Mouse (Mus musculus) cerebellum, adult 11-12 months (tissue): ENCODE data around the gene Col6a6.
"Not testable (repeated sequence)": the region's sequence is repeated elsewhere in the genome, so short reads cannot be mapped to it uniquely, and the experiment has no call there.

Experiments
- DNase-seq: peaks from one replicate; pipeline ENCODE4 v3.0.0; 2022

Col6a6 gene

DNA sequence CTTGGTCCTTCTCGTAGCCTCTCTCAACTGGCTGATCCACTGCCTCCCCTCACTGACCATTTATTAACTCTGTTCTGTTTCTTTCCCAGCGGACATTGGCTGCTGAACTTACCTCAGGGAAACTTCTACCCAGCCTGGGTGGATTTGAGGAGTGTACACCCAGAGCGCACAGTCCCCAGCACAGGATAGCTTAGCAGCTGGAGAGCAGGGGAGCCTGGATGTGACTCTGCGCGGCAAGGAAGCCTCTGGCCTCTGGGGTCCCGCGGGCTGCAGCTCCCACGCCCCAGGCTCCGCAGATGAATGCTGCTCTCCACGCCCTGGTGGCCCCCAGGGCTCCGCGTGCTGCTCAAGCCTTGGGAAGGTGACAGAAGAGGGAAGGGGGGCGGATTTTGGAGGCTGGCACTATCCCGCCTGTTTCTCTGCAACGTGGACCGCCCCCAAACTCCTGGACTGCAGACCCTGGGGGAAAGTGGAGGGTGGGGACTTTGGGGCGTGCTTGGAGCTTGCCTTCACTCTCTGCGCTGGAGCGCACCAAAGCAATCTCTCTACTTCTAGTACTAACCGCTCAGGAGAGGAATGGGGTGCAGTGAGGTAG lies at the start of gene Col6a6:
Gene Col6a6, minus strand, starts transcription at position 370 of the 595 bp plus-strand sequence.
- DNase-seq = no peak

DNA sequence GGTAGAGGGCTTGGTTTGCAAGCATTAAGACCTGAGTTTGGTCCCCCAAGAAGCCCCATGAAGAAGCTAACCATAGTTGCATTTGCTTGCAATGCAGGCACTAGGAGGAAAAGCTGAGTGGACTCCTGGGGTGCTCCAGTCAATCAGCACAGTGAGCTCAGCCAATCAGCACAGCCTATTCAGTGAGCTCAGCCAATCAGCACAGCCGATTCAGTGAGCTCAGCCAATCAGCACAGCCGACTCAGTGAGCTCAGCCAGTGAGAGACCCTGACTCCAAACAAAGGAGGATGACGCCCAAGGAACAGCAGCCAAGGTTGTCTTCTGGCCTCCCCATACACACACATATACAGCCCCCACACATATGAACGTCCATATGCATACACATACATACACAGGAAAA lies 48.2 kb upstream of the Col6a6 start:
- DNase-seq = no peak

DNA sequence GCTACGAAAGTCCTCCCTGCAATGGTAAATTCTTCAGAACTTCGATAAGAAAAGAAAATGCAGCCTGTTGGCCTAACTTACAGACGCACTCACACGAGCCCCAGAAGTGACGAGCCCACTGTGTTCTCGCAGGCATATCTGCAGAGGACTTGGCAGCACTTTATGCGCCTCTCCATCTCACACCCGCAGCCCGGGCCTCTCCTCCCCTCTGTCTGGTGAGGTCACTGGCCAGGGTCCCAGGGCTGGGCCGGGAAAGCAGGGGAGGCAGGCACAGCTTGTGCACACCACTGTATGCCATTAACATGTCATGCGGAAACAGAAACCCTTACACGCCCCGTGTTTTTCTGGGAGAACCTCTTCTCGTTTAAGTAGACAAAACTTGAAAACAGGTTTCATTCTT lies 43.7 kb upstream of the Col6a6 start:
- no peak for DNase-seq

DNA sequence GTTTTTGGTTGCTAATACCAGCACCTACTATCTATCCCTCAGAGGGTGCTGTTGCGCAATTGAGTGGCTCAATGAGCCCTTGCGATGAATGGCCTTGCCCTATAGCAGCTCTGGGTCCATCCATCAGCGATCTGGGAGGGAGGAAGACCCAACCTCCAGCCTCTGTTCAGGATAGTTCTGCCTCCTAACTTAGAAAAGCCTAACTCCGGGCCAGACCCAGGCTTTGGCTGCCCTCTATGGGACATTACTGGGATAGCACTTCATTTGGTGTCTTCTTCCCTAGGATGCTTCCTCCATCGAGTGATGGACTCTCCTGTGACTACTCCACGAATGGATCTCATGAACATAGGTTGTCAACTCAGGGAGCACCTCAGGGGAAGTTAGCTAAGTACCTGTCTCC lies 29.8 kb upstream of the Col6a6 start:
- peak; percentile 9 for DNase-seq

DNA sequence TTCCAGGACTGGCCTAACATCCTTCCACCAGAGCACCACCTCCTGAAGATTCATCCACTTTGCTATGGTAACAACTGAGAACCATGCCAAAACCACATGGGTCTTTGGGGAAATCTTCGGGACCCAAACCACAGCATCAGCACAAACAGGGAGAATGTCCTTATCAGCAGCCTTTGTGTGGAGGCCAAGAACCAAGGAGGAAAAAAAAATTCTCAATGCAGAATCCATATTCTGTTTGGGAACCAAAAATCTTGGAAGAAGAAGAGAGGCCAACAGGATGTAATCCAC lies 24.8 kb upstream of the Col6a6 start:
- DNase-seq = no peak

DNA sequence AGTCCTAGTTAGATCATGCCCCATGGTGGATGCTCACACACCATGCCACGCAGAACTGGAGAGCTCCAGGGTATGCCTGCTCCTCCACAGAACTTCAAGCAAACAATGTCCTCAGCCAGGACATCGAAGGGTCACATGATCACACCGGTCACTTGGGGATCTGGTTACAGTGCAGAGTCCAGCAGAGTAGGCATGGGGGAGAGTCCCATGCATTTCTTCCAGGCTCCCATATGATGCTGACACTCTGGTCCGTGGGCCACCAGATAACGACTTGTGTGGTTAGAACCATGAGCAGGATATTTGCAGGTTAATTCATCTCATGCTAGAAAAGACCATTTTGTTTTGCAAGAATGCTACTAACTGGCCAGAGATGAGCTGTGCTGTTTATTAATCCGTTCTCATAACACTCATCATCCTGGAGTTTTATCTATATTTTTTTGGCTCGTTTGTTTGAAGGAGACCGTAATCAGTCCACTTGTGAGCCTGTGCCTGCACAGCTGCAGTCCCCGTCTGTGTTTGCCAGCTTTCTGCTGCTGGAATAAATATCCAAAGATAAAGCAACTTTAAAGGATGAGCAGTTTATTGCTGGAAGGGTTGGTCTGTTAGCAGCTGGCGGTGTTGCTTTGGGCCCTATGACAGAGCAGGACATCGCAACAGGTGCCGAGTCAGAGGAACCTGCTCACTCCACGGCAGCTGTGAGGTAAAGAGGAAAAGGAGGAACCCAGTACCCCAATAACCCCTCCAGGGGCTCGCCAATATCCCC lies 24.2 kb upstream of the Col6a6 start:
- no peak for DNase-seq

DNA sequence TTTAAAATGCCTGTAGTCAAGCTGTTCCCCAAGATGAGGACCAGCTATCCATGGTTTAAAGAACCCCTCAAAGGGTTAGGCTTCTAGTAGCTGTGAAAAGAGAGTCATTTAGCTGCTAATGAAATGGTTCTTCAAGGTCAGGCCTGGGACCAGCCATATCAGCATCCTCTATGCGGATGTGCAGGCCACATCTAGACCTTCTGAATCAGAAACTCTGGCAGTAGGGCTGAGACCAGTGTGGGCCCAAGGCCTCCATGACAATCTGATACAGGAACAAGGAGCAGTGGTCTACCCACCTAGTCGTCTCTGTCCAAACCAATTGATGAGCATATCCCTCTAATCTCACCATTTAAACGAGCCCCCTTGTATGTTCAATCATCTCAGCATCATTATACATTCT lies 23.1 kb upstream of the Col6a6 start:
- DNase-seq = no peak

DNA sequence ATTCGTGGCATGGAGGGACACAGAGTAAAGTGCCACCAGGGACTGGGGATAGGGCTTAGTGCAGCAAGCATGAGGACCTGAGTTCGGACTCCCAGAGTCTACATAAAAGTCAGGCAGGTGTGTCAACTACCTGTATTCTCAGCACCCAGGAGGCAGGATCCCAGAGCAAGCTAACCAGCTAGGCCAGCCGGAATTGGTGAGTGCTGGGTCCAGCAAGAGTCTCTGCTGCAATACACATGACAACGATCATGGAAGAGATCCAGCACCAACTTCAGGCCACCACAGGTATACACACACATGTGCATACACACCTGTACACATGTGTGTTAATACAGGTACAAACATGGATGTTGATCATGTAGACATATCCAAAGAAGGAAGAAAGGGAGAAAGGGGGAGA lies 20.4 kb upstream of the Col6a6 start:
- DNase-seq = no peak

DNA sequence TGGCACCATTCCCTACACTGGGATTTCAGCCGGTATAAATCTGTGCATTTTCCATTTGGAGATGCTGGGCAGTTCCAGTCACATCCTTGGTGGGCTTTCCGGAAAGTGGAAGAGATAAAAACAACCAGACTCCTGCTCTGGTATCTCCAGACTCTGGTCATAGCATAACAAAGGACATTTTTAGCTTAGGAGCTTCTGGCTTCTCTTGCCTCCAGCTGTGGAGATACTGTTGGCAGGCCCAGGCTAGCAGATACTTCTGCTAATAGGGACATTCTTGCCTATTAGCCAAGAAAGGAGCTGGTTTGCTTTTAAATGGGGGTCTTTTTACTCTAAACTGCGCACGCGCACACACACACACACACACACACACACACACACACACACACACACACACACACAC lies 19.3 kb upstream of the Col6a6 start:
- DNase-seq = no peak

DNA sequence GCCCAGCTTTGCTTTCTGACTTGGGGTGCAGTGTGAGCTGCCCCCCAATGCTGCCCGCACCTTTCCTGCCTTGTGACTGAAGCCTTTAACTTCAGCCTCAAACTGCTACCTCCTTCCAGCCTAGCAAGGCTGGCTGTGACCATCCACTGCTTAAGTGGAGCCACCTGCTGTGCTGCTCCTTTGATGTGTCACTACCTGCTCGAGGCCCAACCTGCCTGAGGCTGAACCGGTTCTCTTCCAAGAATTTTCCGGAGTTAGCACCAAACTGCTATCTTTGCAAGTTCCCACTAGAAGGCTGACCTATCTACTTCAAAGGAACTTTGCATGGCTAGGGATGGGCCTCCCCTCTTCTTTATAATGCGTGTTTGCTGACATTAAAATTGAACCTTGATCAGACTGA lies 13.4 kb upstream of the Col6a6 start:
- not testable (repeated sequence) for DNase-seq

DNA sequence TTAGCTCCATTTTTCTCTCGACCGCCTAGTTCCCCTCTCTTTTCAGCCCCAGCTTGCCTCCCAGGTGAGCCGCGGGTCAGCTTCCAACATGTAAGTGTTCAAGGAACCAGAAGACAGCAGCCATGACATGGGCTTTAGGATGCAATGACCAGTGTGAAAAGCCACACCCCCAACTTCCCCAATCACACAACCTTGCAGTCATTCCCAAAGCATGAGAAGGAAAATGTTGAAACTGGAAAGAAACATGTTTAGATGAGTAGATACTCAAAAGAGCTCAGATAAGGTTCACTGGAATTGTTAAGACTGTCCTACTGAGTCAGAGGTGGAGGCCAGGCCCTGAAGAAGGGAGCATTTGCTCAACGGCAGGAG lies 11.2 kb upstream of the Col6a6 start:
- no peak for DNase-seq

DNA sequence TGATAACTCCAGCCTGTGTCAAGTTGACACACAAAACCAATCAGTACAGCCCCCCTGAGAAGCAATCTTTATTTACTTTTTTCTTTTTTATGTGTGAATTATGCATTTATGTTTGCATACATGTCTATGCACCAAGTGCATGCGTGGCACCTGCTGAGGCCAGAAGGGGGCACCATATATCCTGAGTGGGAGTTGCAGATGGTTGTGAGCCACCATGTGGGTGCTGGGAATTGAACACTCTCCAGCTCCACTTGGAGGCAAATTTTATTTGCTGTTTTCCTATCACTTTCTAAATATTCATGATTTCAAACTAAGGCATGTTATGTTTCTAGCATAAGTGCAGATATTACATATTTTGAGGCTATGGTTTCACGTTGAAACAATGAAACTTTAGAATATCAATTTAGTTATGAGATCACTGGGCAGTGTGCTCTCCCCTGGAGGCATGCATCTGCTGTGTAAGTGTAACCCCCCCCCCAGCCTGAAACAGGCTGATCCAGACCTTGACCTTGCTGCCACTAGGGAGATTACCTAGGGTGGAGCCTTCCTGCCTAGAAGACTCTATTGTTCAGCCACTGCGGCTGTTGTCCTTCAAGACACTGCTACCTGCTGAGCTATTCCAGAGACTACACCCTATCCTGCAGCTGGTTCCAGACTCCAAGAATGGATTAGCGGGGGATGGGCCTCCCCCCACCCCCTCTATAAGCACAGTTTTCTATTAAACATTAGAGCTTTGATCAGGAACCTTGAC lies 10.6 kb upstream of the Col6a6 start:
- no peak for DNase-seq

DNA sequence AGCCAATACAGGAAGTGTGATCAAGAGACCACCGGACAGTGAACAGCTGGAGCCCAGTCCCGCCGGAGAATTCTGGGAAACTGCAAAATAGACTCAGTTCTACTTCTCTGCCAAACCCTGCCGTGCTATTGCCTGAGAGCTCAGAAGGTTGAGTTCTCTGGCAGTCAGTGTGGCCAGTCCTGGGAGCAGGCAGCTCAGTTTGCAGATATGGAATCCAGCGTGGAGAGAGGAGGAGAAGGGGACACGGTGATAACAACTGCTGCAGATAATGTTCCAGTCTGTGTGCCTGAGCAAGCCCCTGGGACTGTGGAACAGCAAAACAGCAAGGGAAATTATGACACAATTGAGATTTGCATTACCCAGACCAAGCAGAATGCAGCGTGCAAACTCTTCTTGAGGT lies 7.6 kb upstream of the Col6a6 start:
- DNase-seq = no peak

DNA sequence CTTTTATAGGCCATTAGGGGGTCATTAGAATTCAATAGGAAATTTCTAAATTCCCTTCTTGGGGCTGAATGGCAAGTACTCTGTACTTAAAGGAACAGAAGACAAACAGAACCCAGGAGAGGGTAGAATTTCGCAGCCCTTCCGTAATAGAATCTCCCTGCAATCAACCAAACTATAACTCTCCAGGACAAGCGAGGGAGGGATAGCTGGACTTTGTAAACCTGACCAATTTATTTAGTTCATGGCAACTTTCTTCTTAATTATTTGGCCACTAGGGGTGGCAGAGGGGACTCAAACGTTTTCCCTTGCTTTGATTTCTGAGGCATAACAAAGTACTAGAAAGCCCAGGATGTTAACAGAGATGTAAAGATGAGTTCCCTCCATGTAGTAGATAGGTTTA lies 6.8 kb upstream of the Col6a6 start:
- DNase-seq = no peak

DNA sequence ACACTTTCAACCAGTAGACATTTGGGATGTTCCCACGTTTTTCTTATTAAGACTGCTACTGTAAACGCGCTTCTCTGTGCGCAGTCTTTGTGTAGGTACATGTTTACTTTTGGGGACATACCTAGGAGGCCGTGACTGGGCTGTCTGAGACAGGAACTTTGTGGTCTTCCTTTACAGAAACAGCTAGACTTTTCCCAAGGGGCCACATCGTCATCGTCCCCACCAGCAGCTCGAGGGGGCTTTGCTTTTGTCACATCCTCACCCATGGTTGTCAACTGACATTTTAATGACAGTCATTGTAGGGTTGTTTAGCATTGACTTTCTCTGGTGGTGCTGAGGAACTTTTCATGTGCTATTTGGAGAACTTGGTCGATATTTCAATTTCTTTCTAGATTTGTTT lies 3.3 kb upstream of the Col6a6 start:
- no peak for DNase-seq

DNA sequence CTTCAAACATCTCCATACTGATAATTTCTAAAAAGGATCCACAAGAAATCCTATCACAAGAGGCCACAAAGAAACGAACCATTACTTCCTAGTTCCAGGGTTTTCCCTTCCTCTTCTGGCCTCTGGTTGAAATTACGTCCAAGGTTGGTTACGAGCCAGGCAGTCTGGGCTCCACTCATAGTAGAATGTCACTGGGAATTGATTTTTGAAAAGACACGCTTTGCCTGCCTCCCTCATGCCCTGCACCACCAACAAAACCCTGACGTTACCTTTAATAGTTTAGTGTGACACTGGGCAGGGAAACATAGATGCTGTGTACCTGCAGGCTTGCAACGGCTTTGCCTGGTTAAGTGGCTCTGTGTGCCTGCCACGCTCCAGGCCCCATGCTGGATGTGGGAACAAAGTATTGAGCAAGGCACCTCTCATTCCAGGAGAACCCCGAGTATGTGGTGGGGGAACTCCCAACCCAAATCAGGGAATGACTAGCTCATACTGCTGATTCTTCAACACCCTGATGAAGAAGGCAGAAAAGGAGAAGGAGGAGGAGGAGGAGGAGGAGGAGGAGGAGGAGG lies 798 bp downstream of the Col6a6 start:
- no peak for DNase-seq

DNA sequence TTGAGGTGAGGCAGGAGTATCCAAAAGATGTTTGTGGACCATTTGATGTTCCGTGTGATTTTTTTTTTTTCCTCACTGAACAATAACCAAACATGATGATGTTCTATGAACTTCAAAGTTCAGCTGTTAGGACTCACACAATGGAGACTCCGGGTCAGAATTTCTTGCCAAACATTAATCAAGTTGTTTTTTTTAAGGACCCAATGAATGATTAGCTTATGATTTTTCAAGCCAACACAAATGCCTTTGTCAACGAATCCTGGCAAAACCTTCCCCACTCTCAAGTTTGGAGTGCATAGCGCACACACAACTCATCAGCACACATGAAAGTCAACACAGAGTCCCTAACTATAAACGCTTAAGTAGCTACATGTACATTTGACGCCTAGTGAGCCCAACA lies 7.2 kb downstream of the Col6a6 start:
- DNase-seq = no peak

DNA sequence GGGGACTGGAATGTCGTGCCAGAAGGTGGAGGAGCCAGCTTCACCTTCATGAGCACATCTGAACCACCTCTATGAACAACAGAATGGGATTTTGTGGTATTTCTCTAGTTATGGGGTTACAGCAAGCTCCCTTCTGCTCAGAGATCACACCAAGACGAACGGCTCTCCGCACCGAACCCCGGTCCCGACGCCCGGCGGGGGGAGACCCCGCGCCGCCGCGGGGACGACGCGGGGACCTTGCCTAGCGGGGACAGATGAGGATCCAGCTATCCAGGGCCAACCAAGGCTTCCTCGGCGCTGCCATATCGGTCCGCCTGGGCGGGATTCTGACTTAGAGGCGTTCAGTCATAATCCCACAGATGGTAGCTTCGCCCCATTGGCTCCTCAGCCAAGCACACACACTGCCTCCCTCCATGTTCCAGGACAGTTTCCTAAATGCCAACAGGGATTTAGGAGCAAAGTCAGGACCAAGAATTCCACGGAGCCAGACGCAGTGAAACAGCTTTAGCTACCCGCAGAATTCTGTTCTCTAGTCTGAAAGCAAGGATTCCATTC lies 8.7 kb downstream of the Col6a6 start:
- no peak for DNase-seq

DNA sequence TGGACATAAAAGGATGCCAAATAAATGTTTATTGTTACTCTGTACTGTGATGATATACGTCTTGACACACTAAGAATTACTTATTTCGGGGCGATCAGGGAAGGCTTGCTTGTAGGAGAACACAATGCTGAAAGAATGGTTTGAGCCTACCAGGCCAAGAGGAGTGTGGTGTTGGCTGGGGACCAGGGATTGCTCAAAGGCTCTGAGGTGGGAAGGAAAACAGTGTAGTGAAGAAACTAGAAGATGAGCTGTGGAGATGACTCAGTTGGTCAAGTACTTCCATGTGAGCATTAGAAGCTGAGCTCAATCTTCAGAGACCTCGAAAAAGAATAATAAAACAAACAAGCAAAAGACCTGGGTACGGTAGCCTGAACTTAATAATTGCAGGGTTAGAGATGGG lies 13.5 kb downstream of the Col6a6 start:
- no peak for DNase-seq

DNA sequence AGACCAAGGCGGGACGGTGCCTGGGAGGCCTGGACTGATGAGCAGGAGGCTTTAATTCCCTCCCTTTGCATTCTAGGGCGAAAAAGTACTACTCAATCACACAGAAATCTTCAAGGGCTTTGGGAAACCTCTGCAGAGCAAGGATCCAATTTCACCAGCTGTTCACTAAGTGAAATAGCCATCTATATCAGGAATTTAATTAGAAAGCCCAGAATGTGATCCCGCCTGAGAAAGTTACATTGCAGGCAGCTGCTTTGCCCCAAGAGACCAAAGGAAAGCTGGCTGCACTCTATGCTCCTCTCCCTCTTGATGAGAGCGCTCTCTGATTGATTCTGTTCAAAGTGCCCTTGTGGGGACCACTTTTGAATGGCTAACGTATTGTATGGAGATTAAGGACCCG lies 16.5 kb downstream of the Col6a6 start:
- DNase-seq = no peak

DNA sequence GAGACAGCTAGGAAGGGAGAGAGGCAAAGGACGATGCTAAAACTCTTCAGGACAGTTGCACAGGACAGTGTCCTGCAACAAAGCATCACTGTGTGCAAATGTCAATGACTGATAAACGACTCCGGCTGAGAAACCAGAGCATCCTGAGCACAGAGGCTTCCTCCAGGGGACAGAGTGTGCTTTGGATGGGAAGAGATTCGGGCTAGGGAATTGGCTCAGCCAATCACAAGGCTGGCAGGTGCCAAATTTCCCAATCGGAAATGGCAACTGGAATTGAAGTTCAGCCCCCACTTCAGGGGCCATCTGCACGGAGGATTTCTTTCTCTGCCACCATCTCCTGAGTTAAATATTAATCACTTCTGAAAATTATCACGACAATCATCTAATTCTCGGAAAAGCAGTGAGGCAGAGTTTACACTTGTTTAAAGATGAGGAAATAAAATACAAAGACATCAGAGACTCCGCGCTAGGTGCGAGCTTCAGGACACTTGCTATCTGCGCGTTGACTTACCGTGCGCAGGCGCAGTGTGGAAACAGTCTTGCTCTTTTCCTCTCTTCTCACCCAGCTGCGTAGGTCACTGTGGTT lies 18.9 kb downstream of the Col6a6 start:
- DNase-seq = no peak

DNA sequence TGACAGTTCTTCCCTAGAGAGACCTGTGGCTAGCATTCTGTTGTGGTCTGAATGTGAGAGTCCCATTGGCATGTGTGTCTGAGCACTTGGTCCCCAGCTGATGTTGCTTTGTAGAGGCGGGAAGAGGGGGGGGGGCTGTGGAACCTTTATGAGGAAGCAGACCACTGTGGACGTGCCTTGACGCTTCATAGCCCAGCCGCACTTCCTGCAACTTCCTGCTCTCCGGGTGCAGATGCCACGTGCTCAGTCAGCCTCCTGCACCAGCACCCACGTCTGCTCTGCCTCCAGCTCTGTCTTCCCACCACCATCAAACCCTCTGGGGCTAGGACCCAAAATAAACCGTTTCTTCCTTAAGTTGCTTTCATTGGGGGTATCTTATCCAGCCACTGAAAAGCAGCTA lies 24.5 kb downstream of the Col6a6 start:
- no peak for DNase-seq

DNA sequence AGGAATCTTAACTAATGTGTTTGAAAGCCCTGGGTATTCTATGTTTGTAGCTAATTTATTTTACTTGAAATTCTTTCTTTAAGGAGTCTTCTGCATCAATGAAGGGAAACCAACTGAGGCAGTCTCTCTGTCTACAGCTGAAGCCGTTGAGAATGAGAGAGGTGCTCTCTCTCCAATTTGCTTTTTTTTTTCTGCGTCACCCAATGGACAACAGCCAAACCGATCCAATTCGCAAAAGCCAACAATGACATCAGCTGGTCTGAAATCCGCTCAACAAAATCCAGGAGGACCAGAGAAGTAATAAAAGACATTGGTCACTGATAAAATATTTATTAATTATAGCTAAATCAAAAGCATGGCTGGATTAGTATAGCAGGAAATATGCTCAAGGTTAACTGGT lies 26.5 kb downstream of the Col6a6 start:
- DNase-seq = no peak

DNA sequence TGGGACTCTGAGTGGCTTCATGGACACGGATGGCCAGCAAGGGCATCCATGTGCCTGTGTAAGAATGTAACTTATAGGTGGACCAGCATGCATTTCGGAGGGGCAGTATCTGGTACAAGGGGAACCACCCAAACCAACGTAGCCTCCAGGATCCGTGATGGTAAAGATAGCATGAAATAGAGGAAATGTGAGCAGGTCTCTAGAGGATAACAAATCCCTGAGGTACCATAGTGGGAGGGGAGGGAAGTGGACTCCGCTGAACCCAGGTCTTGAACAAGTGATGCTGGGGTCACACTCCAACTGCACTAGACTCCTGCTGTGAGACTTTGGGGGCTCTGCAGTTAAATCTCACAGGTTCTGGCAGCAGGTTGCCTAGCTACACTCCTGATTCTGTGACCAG lies 27.7 kb downstream of the Col6a6 start:
- DNase-seq = no peak
